Mouse (Mus musculus) cerebellum, adult 8-10 months (tissue): ENCODE data around the gene Olfr658.
A peak's percentile ranks its signal among the peaks of the same experiment; 100 is the strongest.

Experiments used
- DNase-seq: peaks from one replicate; pipeline ENCODE4 v3.0.0; 2022

Olfr658 gene

GRCm38 (mm10) chr7:104646841-104647482 is at the start of gene Olfr658:
Gene Olfr658, minus strand, starts transcription at chr7:104647305.
- DNase-seq = peak; percentile 0

GRCm38 (mm10) chr7:104686201-104686600 is 39.1 kb upstream of the Olfr658 start, which contains the start of gene Olfr661:
Gene Olfr661, plus strand, starts transcription at chr7:104686501.
- DNase-seq = no peak

- DNase-seq = no peak
Observed at GRCm38 (mm10) chr7:104666453-104666852, 19.3 kb upstream of the Olfr658 start, which contains the start of gene Olfr659. Gene Olfr659, plus strand, starts transcription at chr7:104666753.

- no peak for DNase-seq
Observed at GRCm38 (mm10) chr7:104624494-104624893, 22.6 kb downstream of the Olfr658 start, which contains the start of gene Olfr657. Gene Olfr657, plus strand, starts transcription at chr7:104624794.

- no peak for DNase-seq
Observed at GRCm38 (mm10) chr7:104613655-104614054, 33.5 kb downstream of the Olfr658 start, which contains the start of gene Olfr656. Gene Olfr656, plus strand, starts transcription at chr7:104613955.

GRCm38 (mm10) chr7:104604727-104605126 is 42.4 kb downstream of the Olfr658 start:
- DNase-seq = no peak

GRCm38 (mm10) chr7:104603173-104603572 is 43.9 kb downstream of the Olfr658 start:
- DNase-seq = no peak

GRCm38 (mm10) chr7:104601679-104602078 is 45.4 kb downstream of the Olfr658 start, which contains the start of gene Olfr655:
Gene Olfr655, minus strand, starts transcription at chr7:104601779.
- no peak for DNase-seq
